Mouse (Mus musculus): ENCODE results near the gene Acyp2. TPM values are rescaled to one million over a fixed set of nuclear protein-coding genes. Genes with fewer than 3 reads are reported as not detected.
A peak's percentile ranks its signal among the peaks of the same experiment; 100 is the strongest.

Acyp2 gene
- polyA plus RNA-seq, 1 experiment from 2014 or later = 40.0 TPM

DNA sequence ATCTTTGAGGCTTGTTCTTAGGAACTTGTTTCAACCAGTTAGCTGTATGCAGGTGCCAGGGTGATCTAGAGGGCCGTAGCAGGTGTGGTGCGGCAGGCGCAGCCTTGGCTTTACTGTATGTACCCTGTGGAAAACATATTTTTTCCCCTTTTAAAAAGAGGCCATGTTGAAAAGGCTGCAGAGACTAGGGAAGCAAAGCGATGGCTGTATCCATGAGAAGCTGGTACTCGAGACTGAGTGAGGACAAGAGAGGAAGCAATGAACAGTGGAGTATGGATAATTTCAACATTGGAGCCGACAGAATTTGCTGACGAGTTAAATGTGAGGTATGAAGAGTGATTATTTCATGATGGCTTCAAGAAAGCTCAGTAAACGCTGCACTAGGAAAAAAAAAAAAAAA, 178.2 kb downstream of the Acyp2 start:
- Histone ChIP-seq H3K4me2 (ENCODE audit: low read depth, low read length) (peak overlapping the region; percentile 67), H3K27ac (ENCODE audit: low read depth, low read length) (peak overlapping the region; percentile 7; the same call in 1 of the 2 replicates), H3K4me3 (ENCODE audit: low read depth, low read length) (peak overlapping the region; percentile 42), H3K27me3 (ENCODE audit: control insufficient read depth, insufficient read depth, low read length) (no peaks in the 10 kb centered on the region), H3K36me3 (ENCODE audit: control insufficient read depth, insufficient read depth, low read length) (no peaks in the 10 kb centered on the region), H3K9me3 (ENCODE audit: control insufficient read depth, low read length) (no peaks in the 10 kb centered on the region), H3K4me1 (ENCODE audit: control insufficient read depth, insufficient read depth, low read length) (0 out of 2 replicates have a peak, but pooled peaks cover 4% of the 10 kb centered on the region), H3K9ac (replicated peaks; ENCODE audit: low read depth, low read length) (no peak overlapping the region)
- WGBS = 74% methylated on average over 8 of the region's 8 CpGs
- peak; percentile 32; the same call in 1 of the 2 replicates for ATAC-seq (ENCODE audit: low read depth)

Other genes with a start within 250 kb of the Acyp2 start
- 0.31 and 0.54 TPM in 2 replicates for gene 4930505A04Rik, start 177.8 kb downstream of the Acyp2 start, polyA plus RNA-seq (2014; fragmentation: Nextera tagmentation; extraction: Ambion mirVana)
- 27.2 and 28.1 TPM in 2 replicates for gene Psme4, start 122.1 kb upstream of the Acyp2 start, polyA plus RNA-seq (2014; fragmentation: Nextera tagmentation; extraction: Ambion mirVana)
- gene Gpr75, start 235.8 kb upstream of the Acyp2 start, polyA plus RNA-seq (2014; fragmentation: Nextera tagmentation; extraction: Ambion mirVana) = 9.5 TPM in 2 replicates
- 30.3 and 35.4 TPM in 2 replicates for gene Asb3, start 235.8 kb upstream of the Acyp2 start, polyA plus RNA-seq (2014; fragmentation: Nextera tagmentation; extraction: Ambion mirVana)